Mouse (Mus musculus): ENCODE data around the gene Nab2.

DNA sequence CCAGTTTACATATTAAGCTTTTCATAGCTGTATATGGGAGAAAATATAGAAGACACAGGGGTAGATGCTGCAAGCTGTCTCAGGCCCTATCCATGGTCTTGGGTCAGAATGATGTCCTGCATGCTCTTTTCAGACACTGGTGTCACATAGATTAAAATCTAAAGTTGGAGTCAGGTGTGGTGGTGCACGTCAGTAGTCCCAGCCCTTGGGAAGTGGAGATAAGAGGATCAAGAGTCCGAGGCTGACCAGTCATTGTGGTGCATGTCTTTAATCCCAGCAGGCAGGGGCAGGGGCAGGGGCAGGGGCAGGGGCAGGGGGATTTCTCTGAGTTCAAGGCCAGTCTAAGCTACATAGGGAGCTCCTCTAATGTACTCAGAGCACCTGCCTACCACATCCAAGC, 22.6 kb downstream of the Nab2 start:
- no peak for TF ChIP-seq POLR2A (IDR thresholded peaks at IDR 0.05; ENCODE audit: extremely low read depth, insufficient read depth, low read length)
- no peak for TF ChIP-seq CTCF (IDR thresholded peaks at IDR 0.05; ENCODE audit: low read depth, low read length)

Measured in liver, adult 2 months (tissue).